Mouse (Mus musculus): ENCODE results near the gene Syf2. TPM values are rescaled to one million over a fixed set of nuclear protein-coding genes. Genes with fewer than 3 reads are reported as not detected.

Syf2 gene
- total RNA-seq, 2 experiments from 2014 or later: 43.3 to 43.9 TPM

GRCm38 (mm10) chr4:134968605-134968976, 37.9 kb downstream of the Syf2 start:
- DNase-seq (ENCODE audit: low spot score): no peak

- DNase-seq (ENCODE audit: low spot score): no peak
These were observed 44.7 kb downstream of the Syf2 start for GRCm38 (mm10) chr4:134975261-134975928.

GRCm38 (mm10) chr4:134975929-134976308, 45.2 kb downstream of the Syf2 start:
- no peak for DNase-seq (ENCODE audit: low spot score)

DNA sequence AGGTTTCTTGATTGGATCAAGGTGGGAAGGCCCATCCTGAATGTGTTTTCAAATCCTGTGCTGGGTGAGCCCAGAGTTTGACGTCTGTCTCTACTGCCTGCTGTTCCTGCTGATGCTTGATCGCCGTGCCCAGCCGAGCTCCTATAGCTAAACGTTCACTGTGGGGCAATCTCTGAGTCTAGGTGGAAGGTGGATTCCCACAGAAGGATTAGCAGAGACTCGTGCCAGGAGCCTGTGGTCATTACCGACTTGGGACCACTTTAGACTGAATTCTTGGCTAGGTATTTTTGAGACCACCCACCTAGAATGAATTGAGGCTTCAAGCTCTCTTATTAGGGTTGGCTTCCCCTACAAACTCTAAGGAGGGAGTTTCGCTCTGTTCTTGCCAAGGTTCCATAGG, 48.2 kb downstream of the Syf2 start:
- DNase-seq (ENCODE audit: low spot score): no peak

DNA sequence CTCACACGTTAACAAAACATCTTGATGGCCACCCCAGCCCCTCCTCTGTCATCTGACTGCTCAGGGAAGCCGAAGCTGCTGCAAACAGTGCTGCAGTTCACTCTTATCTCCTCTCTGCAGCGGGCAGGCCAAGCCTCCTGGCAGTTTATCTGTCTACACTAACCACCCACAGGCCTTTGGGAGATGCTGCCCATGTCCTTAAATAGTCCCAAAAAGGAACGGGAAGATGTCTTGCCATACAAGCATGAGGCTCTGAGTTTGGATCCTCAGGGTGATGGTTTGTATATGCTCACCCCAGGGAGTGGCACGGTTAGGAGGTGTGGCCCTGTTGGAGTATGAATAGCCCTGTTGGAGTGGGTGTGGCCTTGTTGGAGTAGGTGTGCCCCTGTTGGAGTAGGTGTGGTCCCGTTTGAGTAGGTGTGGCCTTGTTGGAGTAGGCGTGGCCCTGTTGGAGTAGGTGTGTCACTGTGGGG, 51.3 kb downstream of the Syf2 start:
- no peak for DNase-seq (ENCODE audit: low spot score)

GRCm38 (mm10) chr4:134983136-134983535, 52.4 kb downstream of the Syf2 start:
- DNase-seq (ENCODE audit: low spot score): no peak

DNA sequence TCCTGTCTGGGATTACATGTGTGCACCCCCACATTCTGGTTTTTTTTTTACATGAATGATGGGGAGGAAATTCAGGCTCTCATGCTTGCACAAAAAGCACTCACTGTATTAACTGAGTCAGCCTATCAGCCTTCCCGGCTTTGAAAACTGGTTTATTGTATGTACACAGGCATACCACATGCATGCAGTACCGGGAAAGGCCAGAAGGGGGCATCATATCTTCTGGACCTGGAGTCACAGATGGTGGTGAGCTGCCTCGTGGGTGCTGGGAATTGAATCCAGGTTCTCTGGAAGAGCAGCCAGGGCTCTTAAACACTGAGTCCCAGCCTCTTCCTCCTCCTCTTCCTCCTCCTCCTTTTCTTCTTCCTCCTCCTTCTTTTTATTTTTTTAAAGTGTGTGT, 53.9 kb downstream of the Syf2 start:
- DNase-seq (ENCODE audit: low spot score): no peak

GRCm38 (mm10) chr4:134985626-134986335, 55.1 kb downstream of the Syf2 start:
- DNase-seq (ENCODE audit: low spot score): peak; percentile 49

DNA sequence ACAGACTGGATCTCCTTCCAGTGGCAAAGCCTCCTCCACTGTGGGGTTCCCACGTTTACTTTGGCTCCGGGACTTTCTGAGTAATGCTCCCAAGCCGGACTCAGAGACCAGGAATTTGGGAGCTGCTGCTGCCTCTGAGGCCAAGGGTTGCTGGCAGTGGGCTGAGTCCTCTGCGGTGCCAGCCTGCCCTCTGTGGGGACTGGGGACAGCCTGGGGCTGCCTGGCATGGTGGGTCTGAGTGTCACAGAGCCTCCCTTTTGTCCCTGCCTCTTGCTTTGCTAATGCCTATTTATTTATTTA, 55.6 kb downstream of the Syf2 start:
- no peak for DNase-seq (ENCODE audit: low spot score)

DNA sequence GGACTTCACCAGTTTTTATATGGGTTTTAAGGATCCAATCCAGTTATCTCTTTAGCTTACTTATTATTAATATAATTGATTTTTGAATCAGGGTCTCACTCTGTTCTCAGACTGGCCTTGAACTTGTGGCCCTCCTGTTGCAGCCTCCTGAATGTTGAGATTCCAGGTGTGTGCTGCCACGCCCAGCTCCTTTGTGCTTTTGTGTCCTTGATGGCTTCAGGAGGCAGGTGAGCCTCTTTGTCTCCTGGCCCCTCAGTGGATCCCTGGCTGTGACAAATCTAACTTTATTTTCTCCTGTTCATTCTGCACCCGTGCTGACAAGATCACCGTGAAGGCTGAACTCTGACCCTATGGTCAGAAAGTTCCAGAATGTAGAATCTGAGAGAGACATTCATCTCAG, 56.3 kb downstream of the Syf2 start:
- DNase-seq (ENCODE audit: low spot score): no peak

Other genes starting within 250 kb of the Syf2 start
- gene Man1c1, start 226.6 kb upstream of the Syf2 start, total RNA-seq (2021): 1 to 10 TPM; 2.5 to 3.6 TPM
- 1 to 10 TPM; 3.9 to 5.6 TPM for gene Ldlrap1, start 162.9 kb upstream of the Syf2 start, total RNA-seq (2021)
- 10 to 100 TPM; 14.7 to 17.0 TPM for gene Maco1, start 77.6 kb upstream of the Syf2 start, total RNA-seq (2021)
- gene Rhd, start 66.4 kb upstream of the Syf2 start, total RNA-seq (2021): not detected
- 10 to 100 TPM; 29.9 to 31.9 TPM for gene Tmem50a, start 15.9 kb upstream of the Syf2 start, total RNA-seq (2021)
- gene Rsrp1, start 7.3 kb upstream of the Syf2 start, total RNA-seq (2021): 100 to 1,000 TPM; 149 to 155 TPM
- gene Runx3, start 189.8 kb downstream of the Syf2 start, total RNA-seq (2021): under 1 TPM; 0.05 to 0.07 TPM